Mouse (Mus musculus): Measurements from ENCODE around the gene Zfp91. TPM values are rescaled to one million over a fixed set of nuclear protein-coding genes. Genes with fewer than 3 reads are reported as not detected.

The Zfp91 gene
- total RNA-seq, 1 experiment from 2014 or later: 128 TPM

- no peak for ATAC-seq (replicated peaks in 1 of 2; ENCODE audit: insufficient read depth in 1 of 2, low FRiP score in 2 of 2, low TSS enrichment in 1 of 2, low read depth in 1 of 2, poor library complexity in 2 of 2, severe bottlenecking in 2 of 2)
These were observed 1.1 kb upstream of the Zfp91 start for GRCm38 (mm10) chr19:12797071-12797470.

GRCm38 (mm10) chr19:12796328-12796931 is 504 bp upstream of the Zfp91 start:
- ATAC-seq (replicated peaks in 1 of 2; ENCODE audit: insufficient read depth in 1 of 2, low FRiP score in 2 of 2, low TSS enrichment in 1 of 2, low read depth in 1 of 2, poor library complexity in 2 of 2, severe bottlenecking in 2 of 2): peak; percentile 56 to 66

- no peak for ATAC-seq (replicated peaks in 1 of 2; ENCODE audit: insufficient read depth in 1 of 2, low FRiP score in 2 of 2, low TSS enrichment in 1 of 2, low read depth in 1 of 2, poor library complexity in 2 of 2, severe bottlenecking in 2 of 2)
These were observed 816 bp downstream of the Zfp91 start for GRCm38 (mm10) chr19:12795110-12795509.

- ATAC-seq (replicated peaks in 1 of 2; ENCODE audit: insufficient read depth in 1 of 2, low FRiP score in 2 of 2, low TSS enrichment in 1 of 2, low read depth in 1 of 2, poor library complexity in 2 of 2, severe bottlenecking in 2 of 2): peak; percentile 25 to 53
These were observed 1.6 kb downstream of the Zfp91 start for GRCm38 (mm10) chr19:12794056-12795044.

GRCm38 (mm10) chr19:12792374-12792773 is 3.6 kb downstream of the Zfp91 start:
- ATAC-seq (replicated peaks in 1 of 2; ENCODE audit: insufficient read depth in 1 of 2, low FRiP score in 2 of 2, low TSS enrichment in 1 of 2, low read depth in 1 of 2, poor library complexity in 2 of 2, severe bottlenecking in 2 of 2): no peak

- no peak for ATAC-seq (replicated peaks in 1 of 2; ENCODE audit: insufficient read depth in 1 of 2, low FRiP score in 2 of 2, low TSS enrichment in 1 of 2, low read depth in 1 of 2, poor library complexity in 2 of 2, severe bottlenecking in 2 of 2)
These were observed 8.2 kb downstream of the Zfp91 start for GRCm38 (mm10) chr19:12787721-12788120.

GRCm38 (mm10) chr19:12786803-12787395 is 9.0 kb downstream of the Zfp91 start:
- no peak for ATAC-seq (replicated peaks in 1 of 2; ENCODE audit: insufficient read depth in 1 of 2, low FRiP score in 2 of 2, low TSS enrichment in 1 of 2, low read depth in 1 of 2, poor library complexity in 2 of 2, severe bottlenecking in 2 of 2)

GRCm38 (mm10) chr19:12780437-12780836 is 15.5 kb downstream of the Zfp91 start:
- ATAC-seq (replicated peaks in 1 of 2; ENCODE audit: insufficient read depth in 1 of 2, low FRiP score in 2 of 2, low TSS enrichment in 1 of 2, low read depth in 1 of 2, poor library complexity in 2 of 2, severe bottlenecking in 2 of 2): no peak

GRCm38 (mm10) chr19:12770888-12771287 is 25.0 kb downstream of the Zfp91 start:
- no peak for ATAC-seq (replicated peaks in 1 of 2; ENCODE audit: insufficient read depth in 1 of 2, low FRiP score in 2 of 2, low TSS enrichment in 1 of 2, low read depth in 1 of 2, poor library complexity in 2 of 2, severe bottlenecking in 2 of 2)

- no peak for ATAC-seq (replicated peaks in 1 of 2; ENCODE audit: insufficient read depth in 1 of 2, low FRiP score in 2 of 2, low TSS enrichment in 1 of 2, low read depth in 1 of 2, poor library complexity in 2 of 2, severe bottlenecking in 2 of 2)
These were observed 30.6 kb downstream of the Zfp91 start, which contains the start of gene Cntf for GRCm38 (mm10) chr19:12765308-12765707. Gene Cntf (minus strand): TSS chr19:12765632.

GRCm38 (mm10) chr19:12762212-12763130 is 33.5 kb downstream of the Zfp91 start:
- no peak for ATAC-seq (replicated peaks in 1 of 2; ENCODE audit: insufficient read depth in 1 of 2, low FRiP score in 2 of 2, low TSS enrichment in 1 of 2, low read depth in 1 of 2, poor library complexity in 2 of 2, severe bottlenecking in 2 of 2)

GRCm38 (mm10) chr19:12759656-12760055 is 36.3 kb downstream of the Zfp91 start:
- ATAC-seq (replicated peaks in 1 of 2; ENCODE audit: insufficient read depth in 1 of 2, low FRiP score in 2 of 2, low TSS enrichment in 1 of 2, low read depth in 1 of 2, poor library complexity in 2 of 2, severe bottlenecking in 2 of 2): no peak

- no peak for ATAC-seq (replicated peaks in 1 of 2; ENCODE audit: insufficient read depth in 1 of 2, low FRiP score in 2 of 2, low TSS enrichment in 1 of 2, low read depth in 1 of 2, poor library complexity in 2 of 2, severe bottlenecking in 2 of 2)
These were observed 36.9 kb downstream of the Zfp91 start for GRCm38 (mm10) chr19:12758936-12759478.

GRCm38 (mm10) chr19:12756286-12756685 is 39.6 kb downstream of the Zfp91 start:
- ATAC-seq (replicated peaks in 1 of 2; ENCODE audit: insufficient read depth in 1 of 2, low FRiP score in 2 of 2, low TSS enrichment in 1 of 2, low read depth in 1 of 2, poor library complexity in 2 of 2, severe bottlenecking in 2 of 2): no peak

- no peak for ATAC-seq (replicated peaks in 1 of 2; ENCODE audit: insufficient read depth in 1 of 2, low FRiP score in 2 of 2, low TSS enrichment in 1 of 2, low read depth in 1 of 2, poor library complexity in 2 of 2, severe bottlenecking in 2 of 2)
These were observed 64.0 kb downstream of the Zfp91 start for GRCm38 (mm10) chr19:12731950-12732349.

- ATAC-seq (replicated peaks in 1 of 2; ENCODE audit: insufficient read depth in 1 of 2, low FRiP score in 2 of 2, low TSS enrichment in 1 of 2, low read depth in 1 of 2, poor library complexity in 2 of 2, severe bottlenecking in 2 of 2): no peak
These were observed 64.9 kb downstream of the Zfp91 start for GRCm38 (mm10) chr19:12731036-12731435.

GRCm38 (mm10) chr19:12725851-12726250 is 70.1 kb downstream of the Zfp91 start:
- no peak for ATAC-seq (replicated peaks in 1 of 2; ENCODE audit: insufficient read depth in 1 of 2, low FRiP score in 2 of 2, low TSS enrichment in 1 of 2, low read depth in 1 of 2, poor library complexity in 2 of 2, severe bottlenecking in 2 of 2)

Data from hematopoietic stem cell, adult 5-6 weeks (primary cell).